Mouse (Mus musculus) brain, embryonic 14.5 days (tissue): ENCODE measurements around the gene Prickle1. TPM values are rescaled to one million over a fixed set of nuclear protein-coding genes. Genes with fewer than 3 reads are reported as not detected.
A peak's percentile ranks its signal among the peaks of the same experiment; 100 is the strongest.

ENCODE experiments used
- DNase-seq: peaks from one replicate; pipeline ENCODE4 v3.0.0-alpha.2; 2011; ENCODE audit warnings: low read depth
- CTCF ChIP-seq: fragments of 200-500 bp; IDR thresholded peaks from 2 replicates; pipeline ENCODE4 v1.5.1; 2012; ENCODE audit warnings: inconsistent platforms, mild to moderate bottlenecking, moderate library complexity, borderline replicate concordance; ENCODE audit not compliant: insufficient read depth, insufficient read length; ENCODE audit errors: extremely low read depth
- POLR2A ChIP-seq: fragments of 200-500 bp; IDR thresholded peaks from 2 replicates; pipeline ENCODE4 v1.6.1; 2012; ENCODE audit warnings: mild to moderate bottlenecking, inconsistent platforms, borderline replicate concordance; ENCODE audit not compliant: poor library complexity, insufficient read depth, insufficient read length, severe bottlenecking; ENCODE audit errors: extremely low read depth
- polyA plus RNA-seq: library from polyadenylated mRNA; depleted of rRNA; stranded (reverse); fragments of >200 nt; gene quantifications from 2 replicates; pipeline ENCODE4 v1.2.3, GENCODE M21; 2012

Gene Prickle1
- polyA plus RNA-seq, 1 experiment, result 10.4 TPM

GRCm38 (mm10) chr15:93513939-93514341 is 81.8 kb downstream of the Prickle1 start:
- no peak for TF ChIP-seq CTCF
- TF ChIP-seq POLR2A, result no peak
- DNase-seq, result peak; percentile 55

GRCm38 (mm10) chr15:93512437-93512836 is 83.3 kb downstream of the Prickle1 start:
- peak; percentile 32 for DNase-seq
- TF ChIP-seq CTCF (no peak), POLR2A (no peak)

- no peak for TF ChIP-seq POLR2A
- TF ChIP-seq CTCF, result no peak
Observed at GRCm38 (mm10) chr15:93510690-93511336, 84.9 kb downstream of the Prickle1 start.

GRCm38 (mm10) chr15:93504808-93505207 is 90.9 kb downstream of the Prickle1 start:
- no peak for DNase-seq
- TF ChIP-seq POLR2A, result no peak
- no peak for TF ChIP-seq CTCF

More at GRCm38 (mm10) chr15:93510690-93511336, 84.9 kb downstream of the Prickle1 start:
- DNase-seq, result peak; percentile 79

GRCm38 (mm10) chr15:93503201-93503745 is 92.4 kb downstream of the Prickle1 start:
- no peak for DNase-seq
- TF ChIP-seq POLR2A (no peak), CTCF (no peak)

GRCm38 (mm10) chr15:93502703-93503102 is 93.0 kb downstream of the Prickle1 start:
- TF ChIP-seq CTCF, result no peak
- no peak for TF ChIP-seq POLR2A
- no peak for DNase-seq

GRCm38 (mm10) chr15:93499866-93500265 is 95.8 kb downstream of the Prickle1 start:
- peak; percentile 82 for DNase-seq
- no peak for TF ChIP-seq CTCF
- no peak for TF ChIP-seq POLR2A

GRCm38 (mm10) chr15:93494700-93495099 is 101.0 kb downstream of the Prickle1 start:
- no peak for DNase-seq
- TF ChIP-seq POLR2A, result no peak
- TF ChIP-seq CTCF, result no peak

GRCm38 (mm10) chr15:93489597-93489996 is 106.1 kb downstream of the Prickle1 start:
- no peak for TF ChIP-seq POLR2A
- no peak for TF ChIP-seq CTCF
- no peak for DNase-seq

GRCm38 (mm10) chr15:93486066-93486465 is 109.6 kb downstream of the Prickle1 start:
- no peak for DNase-seq
- TF ChIP-seq POLR2A (no peak), CTCF (no peak)

- TF ChIP-seq CTCF (no peak), POLR2A (no peak)
- no peak for DNase-seq
Observed at GRCm38 (mm10) chr15:93485252-93485651, 110.4 kb downstream of the Prickle1 start.

- no peak for DNase-seq
- TF ChIP-seq POLR2A (no peak), CTCF (peak; percentile 34; the same call in 1 of the 2 replicates)
Observed at GRCm38 (mm10) chr15:93484261-93484710, 111.4 kb downstream of the Prickle1 start.

- TF ChIP-seq POLR2A (no peak), CTCF (no peak)
- no peak for DNase-seq
Observed at GRCm38 (mm10) chr15:93481112-93481511, 114.6 kb downstream of the Prickle1 start.

- no peak for TF ChIP-seq POLR2A
Observed at GRCm38 (mm10) chr15:93479445-93479844, 116.2 kb downstream of the Prickle1 start.

More at GRCm38 (mm10) chr15:93479445-93479844, 116.2 kb downstream of the Prickle1 start:
- peak; percentile 75 for DNase-seq
